Mouse (Mus musculus) left cerebral cortex, postnatal 36 days (tissue): Measurements from ENCODE around the gene Lrp1. TPM values are rescaled to one million over a fixed set of nuclear protein-coding genes. Genes with fewer than 3 reads are reported as not detected.

ENCODE experiments used
- DNase-seq, 2 experiments: peaks; one replicate each; pipeline ENCODE4 v3.0.0; 2021 to 2022; ENCODE audit warnings: low spot score in 2 of 2, mixed read lengths in 1 of 2
- intact Hi-C: fragments of 180-260 bp; cut with DNase I; formaldehyde crosslinking; loops from one replicate; pipeline ENCODE4 v1.15.1; 2025
- total RNA-seq, 2 experiments: library from RNA; stranded (reverse); gene quantifications; 2 replicates each; pipeline ENCODE4 v1.2.3; 2021

Gene Lrp1
- total RNA-seq, 2 experiments from 2014 or later: 285 to 320 TPM

DNA sequence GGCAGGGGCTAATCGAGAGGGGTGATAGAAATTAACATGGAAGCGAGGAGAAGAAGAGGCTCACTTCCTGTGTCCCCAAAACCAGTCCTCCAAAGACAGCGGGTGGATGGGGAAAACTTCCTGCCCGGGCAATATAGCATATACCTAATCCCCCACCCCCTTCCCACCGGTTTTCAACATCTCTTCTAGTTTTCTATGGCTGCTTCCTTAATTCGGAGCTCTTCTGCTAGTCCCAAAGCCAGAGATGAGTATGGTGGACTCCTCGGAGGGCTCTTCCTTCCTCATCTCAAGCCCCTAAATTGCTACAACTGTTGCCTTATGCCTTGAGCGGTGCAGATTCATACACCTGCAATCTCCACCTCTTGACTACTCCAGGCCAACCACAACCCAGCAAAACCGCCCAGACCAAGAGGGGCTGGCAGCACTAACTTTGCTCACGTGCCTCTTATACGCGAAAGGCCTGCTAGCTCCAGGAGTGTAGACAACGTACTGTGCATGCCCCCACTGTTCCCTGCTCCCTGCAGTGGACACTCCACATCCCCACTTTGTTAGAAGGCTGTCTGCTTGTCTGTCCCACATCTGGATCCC lies 106.7 kb downstream of the Lrp1 start:
- intact Hi-C loops: no loop called here

DNA sequence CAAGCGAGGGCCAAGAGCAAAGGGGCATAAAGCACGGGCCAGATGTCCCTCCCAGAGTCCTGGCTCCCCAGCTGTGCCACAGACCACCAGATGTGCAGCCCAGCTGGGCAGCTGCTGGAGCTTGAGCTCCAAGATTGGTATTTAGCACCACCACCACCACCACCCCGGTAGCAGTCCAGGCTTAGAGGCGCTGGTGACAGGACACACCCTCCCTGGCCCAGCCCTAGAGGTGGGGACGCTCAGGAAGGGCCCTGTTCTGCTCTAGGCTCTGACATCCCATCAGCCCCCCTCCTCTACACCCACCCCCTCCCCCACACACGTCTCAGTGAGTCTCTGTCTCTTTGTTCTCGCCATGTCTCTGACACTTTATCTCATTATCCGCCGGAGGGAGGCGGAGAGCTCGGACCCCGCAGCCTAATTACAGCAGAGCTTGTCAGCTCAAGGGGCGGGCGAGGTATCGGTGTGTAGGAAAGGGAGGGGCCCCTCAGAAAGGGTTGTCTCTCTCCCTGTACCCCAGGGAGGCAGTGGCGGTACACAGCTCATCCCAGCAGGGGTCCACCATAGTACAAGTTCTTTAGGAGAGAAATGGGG lies 107.4 kb downstream of the Lrp1 start:
- no peak for DNase-seq
- intact Hi-C loops: loop anchor here (1.0 kb wide), 1 partner anchor 25 kb away; no protein-coding TSS in a partner anchor

More for the DNA sequence above, 106.7 kb downstream of the Lrp1 start:
- no peak for DNase-seq

DNA sequence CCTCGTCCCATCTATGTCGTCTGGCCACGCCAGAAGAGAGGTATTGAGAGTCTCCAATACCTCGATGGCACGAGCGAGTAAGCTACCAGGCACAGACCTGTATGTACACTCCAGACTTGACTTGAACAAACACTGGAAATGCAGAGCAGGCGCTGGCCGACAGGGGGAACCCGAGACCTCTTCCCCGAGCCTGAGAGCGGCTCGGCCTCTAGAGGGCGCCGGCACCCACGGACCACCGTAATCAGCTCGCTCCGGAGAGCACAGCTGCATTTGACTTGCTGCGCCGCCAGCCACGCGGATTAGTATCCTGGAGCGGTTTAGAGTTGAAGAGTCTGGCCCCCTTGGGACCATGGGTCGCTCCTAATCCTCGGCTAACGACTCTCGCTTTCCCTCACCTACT lies 108.1 kb downstream of the Lrp1 start:
- peak; percentile 92 to 94 for DNase-seq
- intact Hi-C loops: loop anchor here (1.0 kb wide), 1 partner anchor 25 kb away; no protein-coding TSS in a partner anchor

DNA sequence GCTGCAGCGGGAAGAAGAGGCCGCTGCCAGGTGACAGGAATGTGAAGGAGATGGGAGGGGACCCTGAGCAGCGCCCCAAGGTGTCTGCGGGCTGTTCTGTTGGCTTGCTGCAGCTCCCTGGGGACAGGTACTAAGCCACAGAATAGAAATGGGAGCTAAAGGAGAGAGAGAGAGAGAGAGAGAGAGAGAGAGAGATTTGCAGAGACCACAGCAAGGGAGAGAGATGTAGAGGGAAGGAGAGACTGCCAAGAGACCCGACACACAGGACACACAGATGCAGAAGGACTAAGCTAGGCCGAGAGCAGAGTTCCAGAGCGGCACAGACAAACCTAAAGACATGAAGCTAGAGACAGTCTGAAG lies 108.7 kb downstream of the Lrp1 start:
- no peak for DNase-seq
- intact Hi-C loops: no loop called here

GRCm38 (mm10) chr10:127511634-127512306 lies 109.2 kb downstream of the Lrp1 start:
- peak; percentile 87 for DNase-seq
- intact Hi-C loops: no loop called here

GRCm38 (mm10) chr10:127510895-127511617 lies 109.9 kb downstream of the Lrp1 start:
- intact Hi-C loops: no loop called here
- no peak for DNase-seq

DNA sequence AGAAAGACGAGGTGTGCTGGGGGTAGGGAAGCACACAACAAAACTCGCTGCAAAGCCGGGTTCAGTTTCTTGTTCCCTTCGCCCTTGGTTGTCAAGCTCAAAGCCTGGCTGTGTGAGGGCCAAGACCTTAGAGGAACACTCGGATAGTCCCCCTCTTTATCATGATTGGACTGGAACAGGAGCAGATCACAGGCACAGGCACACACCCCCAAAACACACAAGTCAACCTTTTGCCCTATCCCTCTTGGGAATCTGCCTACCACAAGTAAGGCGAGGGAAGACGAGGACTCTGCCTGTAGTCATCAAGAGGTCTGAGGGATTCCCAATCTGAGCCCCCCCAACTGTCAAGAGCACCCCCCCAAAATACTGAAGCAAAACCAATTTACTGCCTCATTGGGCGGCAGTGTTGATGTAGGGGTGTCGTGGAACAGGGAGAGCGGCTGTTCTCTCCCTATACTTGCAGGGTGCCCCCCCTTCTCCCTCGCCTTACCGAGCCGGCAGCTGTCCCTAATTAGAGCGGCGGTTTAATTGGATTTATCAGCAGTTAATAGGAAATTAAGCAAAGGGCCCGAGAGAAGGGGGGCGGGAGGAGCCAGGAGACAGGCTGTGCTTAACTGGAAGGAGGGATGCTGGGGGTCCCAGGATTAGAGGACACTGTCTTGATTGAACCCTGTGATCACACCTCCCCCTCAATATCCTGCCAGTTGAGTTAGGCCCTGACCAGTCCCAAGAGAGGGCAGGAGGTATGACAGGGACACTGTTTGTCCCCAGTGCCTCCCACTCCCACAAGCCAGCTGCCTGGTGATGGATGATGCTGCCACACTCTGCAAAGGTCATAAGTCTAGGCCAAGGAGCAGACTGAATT lies 110.9 kb downstream of the Lrp1 start:
- no peak for DNase-seq
- intact Hi-C loops: loop anchor here (1.0 kb wide), 1 partner anchor 28 kb away; no protein-coding TSS in a partner anchor

- DNase-seq: peak; percentile 71 to 79
- intact Hi-C loops: loop anchor here (1.0 kb wide), 1 partner anchor 29 kb away; no protein-coding TSS in a partner anchor
Observed at GRCm38 (mm10) chr10:127509051-127509836, 111.7 kb downstream of the Lrp1 start.

DNA sequence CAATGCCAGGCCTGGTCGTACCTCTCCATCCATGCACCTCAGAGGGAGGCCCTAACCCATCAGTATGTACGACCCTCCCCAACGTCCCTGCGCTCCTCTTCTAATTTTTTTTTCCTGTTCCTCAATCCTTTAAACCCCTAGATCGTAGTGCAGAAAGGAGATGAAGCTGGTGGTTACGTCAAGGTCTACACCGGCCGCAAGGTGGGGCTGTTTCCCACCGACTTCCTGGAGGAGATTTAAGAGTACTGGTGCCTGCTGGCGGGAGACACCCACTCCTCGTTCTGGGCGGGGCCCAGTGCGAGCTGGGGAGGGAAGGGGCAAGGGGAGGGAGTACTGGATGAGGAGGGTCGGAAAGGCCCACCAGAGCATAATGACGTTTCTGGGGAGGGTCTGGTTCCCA lies 112.7 kb downstream of the Lrp1 start:
- peak; percentile 72 for DNase-seq
- intact Hi-C loops: no loop called here

GRCm38 (mm10) chr10:127500894-127501893 lies 119.8 kb downstream of the Lrp1 start, which contains the start of gene Stac3:
Stac3 (plus strand) TSS chr10:127501686.
- no peak for DNase-seq
- intact Hi-C loops: no loop called here

- intact Hi-C loops: no loop called here
Observed at GRCm38 (mm10) chr10:127500042-127500441, 120.9 kb downstream of the Lrp1 start.

GRCm38 (mm10) chr10:127499516-127499915 lies 121.4 kb downstream of the Lrp1 start:
- no peak for DNase-seq
- intact Hi-C loops: no loop called here

More at GRCm38 (mm10) chr10:127500042-127500441, 120.9 kb downstream of the Lrp1 start:
- no peak for DNase-seq

GRCm38 (mm10) chr10:127496156-127496555 lies 124.8 kb downstream of the Lrp1 start:
- intact Hi-C loops: no loop called here
- no peak for DNase-seq

- DNase-seq: no peak
- intact Hi-C loops: no loop called here
Observed at GRCm38 (mm10) chr10:127492118-127492517, 128.8 kb downstream of the Lrp1 start.

DNA sequence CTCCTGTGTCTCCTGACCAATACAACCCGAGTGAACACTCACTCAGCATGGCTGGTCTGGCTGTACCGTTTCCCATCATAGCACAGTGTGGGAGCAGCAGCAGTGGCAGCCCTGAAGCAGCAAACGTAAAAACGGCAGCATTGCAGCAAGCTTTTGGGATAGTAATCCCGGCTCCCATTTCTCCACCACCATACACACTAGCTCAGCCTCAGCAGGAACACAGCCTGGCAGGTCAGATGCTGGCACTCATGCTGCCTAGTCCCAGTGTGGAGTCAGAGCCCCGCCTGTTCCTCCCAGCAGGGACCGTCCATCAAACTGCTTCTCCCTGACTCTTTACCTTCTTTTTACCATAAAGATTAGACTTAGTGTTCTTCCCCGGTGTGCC lies 129.8 kb downstream of the Lrp1 start:
- DNase-seq: no peak
- intact Hi-C loops: no loop called here

GRCm38 (mm10) chr10:127490160-127491127 lies 130.5 kb downstream of the Lrp1 start:
- DNase-seq: no peak
- intact Hi-C loops: no loop called here
